Mouse (Mus musculus) forebrain, postnatal 0 days (tissue): Measurements from ENCODE around the gene Miga1. TPM values are rescaled to one million over a fixed set of nuclear protein-coding genes. Genes with fewer than 3 reads are reported as not detected.

ENCODE experiments used
- ATAC-seq: fragments of 200-750 bp; cut with Nextera tagmentation; 2 replicates; pipeline ENCODE4 v1.8.0; 2017; ENCODE audit warnings: mild to moderate bottlenecking, moderate library complexity
- DNase-seq: peaks from one replicate; pipeline ENCODE4 v3.0.0-alpha.2; 2015
- H3K27ac ChIP-seq: fragments of 300-500 bp; sonication (generic); 2 replicates; pipeline ENCODE4 v1.5.1; 2014; ENCODE audit warnings: low read depth, mild to moderate bottlenecking, antibody characterized with exemption, low read length, moderate library complexity, mixed read lengths
- H3K27me3 ChIP-seq: fragments of 300-500 bp; sonication (generic); 2 replicates; pipeline ENCODE4 v1.6.1; 2014; ENCODE audit warnings: mild to moderate bottlenecking, low read length, mixed read lengths; ENCODE audit not compliant: insufficient read depth
- H3K36me3 ChIP-seq: fragments of 300-500 bp; sonication (generic); 2 replicates; pipeline ENCODE4 v1.6.1; 2014; ENCODE audit warnings: mild to moderate bottlenecking, moderate library complexity; ENCODE audit not compliant: insufficient read depth
- H3K4me1 ChIP-seq: fragments of 300-500 bp; sonication (generic); 2 replicates; pipeline ENCODE4 v1.6.1; 2014; ENCODE audit warnings: antibody characterized with exemption; ENCODE audit not compliant: insufficient read depth
- H3K4me2 ChIP-seq: fragments of 300-500 bp; sonication (generic); 2 replicates; pipeline ENCODE4 v1.6.1; 2014; ENCODE audit warnings: low read depth, mild to moderate bottlenecking, moderate library complexity
- H3K4me3 ChIP-seq: fragments of 300-500 bp; sonication (generic); 2 replicates; pipeline ENCODE4 v1.5.1; 2014; ENCODE audit warnings: low read depth, low read length, mixed read lengths
- H3K9ac ChIP-seq: fragments of 300-500 bp; sonication (generic); 2 replicates; pipeline ENCODE4 v1.6.1; 2014; ENCODE audit warnings: mild to moderate bottlenecking
- H3K9me3 ChIP-seq: fragments of 300-500 bp; sonication (generic); 2 replicates; pipeline ENCODE4 v1.6.1; 2016; ENCODE audit warnings: low read length
- CTCF ChIP-seq: sonication (generic); IDR thresholded peaks from 2 replicates; pipeline ENCODE4 v1.5.1; 2016; ENCODE audit warnings: antibody characterized with exemption, control low read depth, low read depth
- WGBS: fragments of 180-500 bp; shearing (Covaris S2); extraction: QIAGEN DNeasy Blood & Tissue Kit; methylation state at CpG from one replicate; pipeline ENCODE4 v1.1.7; 2014; 5-methylcytosine and 5-hydroxymethylcytosine counted together
- polyA plus RNA-seq: library from polyadenylated mRNA; unstranded; fragments of >200 nt; fragmentation: Nextera tagmentation; extraction: Ambion mirVana; gene quantifications from 2 replicates; pipeline ENCODE4 v1.2.1, GENCODE M21; 2015
- total RNA-seq: library from RNA; depleted of rRNA; stranded (reverse); fragments of >200 nt; gene quantifications from 2 replicates; pipeline ENCODE4 v1.2.3, GENCODE M21; 2014

Miga1 gene
- total and polyA plus RNA-seq, 2 experiments from 2014 or later = 18.8 to 24.3 TPM

GRCm38 (mm10) chr3:152247708-152248107 lies 92.5 kb downstream of the Miga1 start:
- Histone ChIP-seq H3K27me3 (no peaks in the 10 kb centered on the region), H3K4me2 (no peak overlapping the region), H3K4me1 (no peaks in the 10 kb centered on the region), H3K4me3 (no peak overlapping the region), H3K36me3 (no peaks in the 10 kb centered on the region), H3K27ac (no peak overlapping the region), H3K9me3 (no peaks in the 10 kb centered on the region), H3K9ac (no peak overlapping the region)
- TF ChIP-seq CTCF = no peak
- WGBS = 93% methylated on average over 12 of the region's 12 CpGs
- ATAC-seq = no peak
- no peak for DNase-seq

GRCm38 (mm10) chr3:152245273-152245910 lies 94.8 kb downstream of the Miga1 start:
- Histone ChIP-seq H3K9me3 (no peaks in the 10 kb centered on the region), H3K4me3 (no peak overlapping the region), H3K9ac (no peak overlapping the region), H3K4me1 (no peaks in the 10 kb centered on the region), H3K27ac (no peak overlapping the region), H3K4me2 (no peak overlapping the region), H3K27me3 (no peaks in the 10 kb centered on the region), H3K36me3 (no peaks in the 10 kb centered on the region)
- TF ChIP-seq CTCF = no peak; the same call in none of the 2 replicates
- 68% methylated on average over 5 of the region's 5 CpGs for WGBS
- DNase-seq (peak; percentile 48), ATAC-seq (peak; percentile 70)

- H3K27me3 ChIP-seq = no peaks in the 10 kb centered on the region
- no peak for TF ChIP-seq CTCF
- 82% methylated on average over 4 of the region's 4 CpGs for WGBS
- H3K27ac ChIP-seq = no peak overlapping the region
- no peak for DNase-seq
- no peak overlapping the region for H3K4me3 ChIP-seq
- no peaks in the 10 kb centered on the region for H3K4me1 ChIP-seq
- H3K9me3 ChIP-seq = no peaks in the 10 kb centered on the region
- ATAC-seq = no peak
- H3K9ac ChIP-seq = no peak overlapping the region
- no peaks in the 10 kb centered on the region for H3K36me3 ChIP-seq
- H3K4me2 ChIP-seq = no peak overlapping the region
These were observed 96.9 kb downstream of the Miga1 start for GRCm38 (mm10) chr3:152243304-152243703.

- Histone ChIP-seq H3K4me2 (no peak overlapping the region), H3K9me3 (no peaks in the 10 kb centered on the region), H3K9ac (no peak overlapping the region), H3K4me1 (no peaks in the 10 kb centered on the region), H3K36me3 (peaks cover 7% of the 10 kb centered on the region), H3K27ac (no peak overlapping the region), H3K27me3 (no peaks in the 10 kb centered on the region), H3K4me3 (no peak overlapping the region)
- DNase-seq (no peak), ATAC-seq (0 out of 2 replicates have a peak, but pooled peaks have one; percentile 7)
- 86% methylated on average over 3 of the region's 3 CpGs for WGBS
- TF ChIP-seq CTCF = no peak
These were observed 99.1 kb downstream of the Miga1 start for GRCm38 (mm10) chr3:152241098-152241497.

- WGBS = 96% methylated on average over 1 of the region's 1 CpGs
- Histone ChIP-seq H3K36me3 (peaks cover 13% of the 10 kb centered on the region), H3K9ac (no peak overlapping the region), H3K9me3 (no peaks in the 10 kb centered on the region), H3K4me3 (no peak overlapping the region), H3K27me3 (no peaks in the 10 kb centered on the region), H3K4me1 (no peaks in the 10 kb centered on the region), H3K4me2 (no peak overlapping the region), H3K27ac (no peak overlapping the region)
- DNase-seq (no peak), ATAC-seq (no peak; the same call in 1 of the 2 replicates)
- no peak for TF ChIP-seq CTCF
These were observed 100.6 kb downstream of the Miga1 start for GRCm38 (mm10) chr3:152239592-152239991.

DNA sequence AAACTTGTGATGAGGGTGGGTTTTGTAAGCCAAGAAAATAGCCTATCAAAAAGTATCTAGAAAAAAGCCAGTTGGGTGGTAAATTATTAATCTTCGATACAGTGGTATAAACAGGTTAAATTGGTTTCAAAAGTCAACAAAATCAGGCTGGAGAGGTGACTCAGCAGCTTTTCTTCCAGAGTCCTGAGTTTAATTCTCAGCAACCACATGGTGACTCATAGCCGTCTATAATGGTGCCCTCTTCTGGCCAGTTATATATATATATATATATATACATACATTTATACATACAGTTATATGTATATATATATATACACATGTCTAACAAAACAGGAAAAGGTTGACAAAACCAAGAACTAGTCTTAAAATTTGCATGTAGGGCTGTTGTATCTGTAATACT lies 101.4 kb downstream of the Miga1 start:
- DNase-seq (no peak), ATAC-seq (no peak)
- Histone ChIP-seq H3K9me3 (no peaks in the 10 kb centered on the region), H3K4me3 (no peak overlapping the region), H3K9ac (no peak overlapping the region), H3K27ac (no peak overlapping the region), H3K4me2 (no peak overlapping the region), H3K27me3 (no peaks in the 10 kb centered on the region), H3K4me1 (no peaks in the 10 kb centered on the region), H3K36me3 (peaks cover 18% of the 10 kb centered on the region)
- TF ChIP-seq CTCF = no peak
- WGBS = 62% methylated on average over 2 of the region's 2 CpGs

DNA sequence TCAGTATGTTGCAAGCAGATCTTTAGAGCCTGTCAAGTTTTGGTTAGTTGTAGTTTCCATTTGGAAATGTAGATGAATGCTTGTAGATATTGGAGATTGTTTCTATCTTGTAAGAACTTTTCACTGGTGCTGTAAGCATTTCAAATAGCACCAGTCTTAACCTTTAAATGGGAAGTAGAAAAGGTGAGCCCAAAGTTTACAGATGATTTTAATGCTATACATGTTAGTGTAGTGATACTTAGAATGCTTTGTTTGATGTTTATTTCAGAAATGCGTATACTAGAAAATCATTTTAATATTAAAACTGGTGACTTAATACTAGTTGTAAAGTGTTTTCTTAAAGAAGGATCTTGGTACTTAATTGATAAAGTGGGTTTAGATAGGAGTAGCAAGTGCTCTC lies 104.4 kb downstream of the Miga1 start:
- DNase-seq (no peak), ATAC-seq (no peak)
- H3K4me3 ChIP-seq = no peak overlapping the region
- no peaks in the 10 kb centered on the region for H3K4me1 ChIP-seq
- no peaks in the 10 kb centered on the region for H3K27me3 ChIP-seq
- TF ChIP-seq CTCF = no peak
- 97% methylated on average over 1 of the region's 1 CpGs for WGBS
- H3K4me2 ChIP-seq = no peak overlapping the region
- H3K36me3 ChIP-seq = peaks cover 27% of the 10 kb centered on the region
- no peak overlapping the region for H3K27ac ChIP-seq
- H3K9ac ChIP-seq = no peak overlapping the region
- no peaks in the 10 kb centered on the region for H3K9me3 ChIP-seq
